Mouse (Mus musculus) gastrocnemius, adult 8-10 months (tissue): Measurements from ENCODE around the gene Glipr1l1. TPM values are rescaled to one million over a fixed set of nuclear protein-coding genes. Genes with fewer than 3 reads are reported as not detected.
"Not testable (repeated sequence)": the region's sequence is repeated elsewhere in the genome, so short reads cannot be mapped to it uniquely, and the experiment has no call there.

ENCODE experiments used
- DNase-seq, 2 experiments: peaks; one replicate each; pipeline ENCODE4 v3.0.0; 2022; ENCODE audit warnings: low spot score in 2 of 2
- total RNA-seq, 4 experiments: library from RNA; stranded (reverse); gene quantifications; 2 replicates each; pipeline ENCODE4 v1.2.4; 2022

Glipr1l1 gene
- not detected for total RNA-seq

DNA sequence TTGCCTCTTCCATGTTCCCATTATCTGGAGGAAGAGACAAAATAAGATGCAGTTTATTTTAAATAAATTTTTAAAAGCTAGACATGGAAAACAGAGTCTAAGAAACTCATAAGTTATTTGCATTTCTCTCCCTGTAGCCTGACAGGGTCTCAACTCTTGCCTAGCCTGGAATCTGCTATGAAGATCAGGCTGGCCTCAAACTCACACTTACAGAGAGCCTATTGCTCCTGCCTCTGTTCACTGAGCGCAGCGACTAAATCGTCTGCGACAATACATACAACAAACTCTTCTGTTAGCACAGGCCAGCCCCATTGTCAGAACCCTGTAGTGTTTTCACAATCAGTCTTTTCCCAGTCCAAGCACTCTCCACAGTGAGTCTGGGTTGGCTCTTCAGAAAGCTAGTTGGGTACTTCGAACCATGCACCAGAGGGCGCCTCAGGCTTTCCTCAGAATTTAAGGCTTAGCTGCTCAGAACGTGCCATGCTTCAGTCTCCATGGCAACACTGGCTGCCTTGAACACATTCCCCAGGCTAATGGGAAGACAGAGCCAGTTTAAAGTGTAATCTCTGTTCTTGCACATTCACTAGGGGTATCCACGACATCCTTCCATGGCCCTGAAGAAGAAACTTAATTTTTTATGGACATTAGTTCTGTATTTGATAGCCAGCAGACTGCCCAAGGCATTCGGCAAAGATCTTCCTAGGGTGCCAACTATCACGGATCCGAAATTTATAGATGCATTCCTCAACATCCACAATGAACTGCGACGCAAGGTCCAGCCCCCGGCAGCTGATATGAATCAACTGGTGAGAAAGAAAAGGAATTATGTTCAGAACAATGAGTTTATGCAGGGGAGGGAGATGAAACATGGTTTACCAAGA is at the start of gene Glipr1l1:
Gene Glipr1l1 (plus strand): TSS at position 488 of the 881 bp plus-strand sequence.
- no peak for DNase-seq

DNA sequence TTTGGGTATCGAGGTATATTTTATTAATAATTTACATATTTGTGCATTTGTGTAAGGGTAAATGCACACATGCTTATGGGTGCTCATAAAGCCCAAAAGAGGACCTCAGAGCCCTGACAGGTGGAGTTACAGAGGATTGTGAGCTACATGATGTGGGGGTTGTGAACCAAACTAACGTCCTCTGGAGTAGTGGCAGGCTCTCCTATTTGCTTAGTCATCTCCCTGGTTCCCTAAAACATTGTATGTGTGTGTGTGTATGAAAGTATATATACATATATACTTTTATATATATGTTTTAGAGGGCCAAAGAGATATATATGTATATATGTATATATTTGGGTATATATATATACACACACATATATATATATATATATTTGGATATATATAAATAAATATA is 36.4 kb upstream of the Glipr1l1 start:
- DNase-seq = no peak

- DNase-seq = not testable (repeated sequence)
These were observed 31.3 kb upstream of the Glipr1l1 start for GRCm38 (mm10) chr10:112028689-112029088.

DNA sequence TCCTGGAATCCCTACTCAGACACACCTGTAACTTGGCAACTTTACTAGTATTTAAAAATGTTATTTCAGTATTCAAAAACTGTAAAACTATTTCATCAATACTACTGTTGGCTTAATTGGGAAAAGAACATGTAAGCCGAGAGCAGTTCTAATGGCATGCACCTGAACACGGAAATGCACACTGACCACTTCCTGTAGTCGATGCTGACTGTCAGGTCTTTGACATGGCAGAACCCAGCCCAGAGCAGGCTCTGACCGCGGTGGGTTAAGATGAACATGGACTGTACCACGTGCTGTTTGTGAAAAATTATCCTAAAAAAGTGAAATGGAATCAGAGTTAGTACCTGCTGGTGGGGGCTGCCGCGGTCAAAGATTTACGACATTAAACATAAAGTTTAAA is 16.5 kb upstream of the Glipr1l1 start:
- DNase-seq = not testable (repeated sequence)

DNA sequence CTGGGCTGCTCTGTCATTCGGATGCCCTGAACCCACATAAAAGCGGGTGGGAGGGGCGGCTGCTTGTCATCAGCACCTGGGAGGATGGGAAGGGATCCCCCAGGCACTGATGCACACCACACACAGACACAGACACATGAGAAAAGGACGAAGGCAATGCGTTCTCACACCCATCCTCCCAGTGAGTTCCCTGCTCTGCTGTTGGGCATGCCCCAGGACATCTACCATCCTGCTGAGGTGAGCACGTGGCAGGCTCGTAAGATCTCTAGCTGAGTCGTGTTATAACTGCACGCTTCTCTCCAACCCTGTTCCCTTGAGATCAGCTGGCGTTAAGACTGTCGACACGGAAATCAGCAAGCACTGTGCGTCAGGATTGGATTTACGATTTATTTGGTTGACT is 15.7 kb upstream of the Glipr1l1 start:
- not testable (repeated sequence) for DNase-seq

GRCm38 (mm10) chr10:112051220-112051619 is 8.8 kb upstream of the Glipr1l1 start:
- DNase-seq = no peak

- not testable (repeated sequence) for DNase-seq
These were observed 8.0 kb upstream of the Glipr1l1 start for GRCm38 (mm10) chr10:112051956-112052355.

DNA sequence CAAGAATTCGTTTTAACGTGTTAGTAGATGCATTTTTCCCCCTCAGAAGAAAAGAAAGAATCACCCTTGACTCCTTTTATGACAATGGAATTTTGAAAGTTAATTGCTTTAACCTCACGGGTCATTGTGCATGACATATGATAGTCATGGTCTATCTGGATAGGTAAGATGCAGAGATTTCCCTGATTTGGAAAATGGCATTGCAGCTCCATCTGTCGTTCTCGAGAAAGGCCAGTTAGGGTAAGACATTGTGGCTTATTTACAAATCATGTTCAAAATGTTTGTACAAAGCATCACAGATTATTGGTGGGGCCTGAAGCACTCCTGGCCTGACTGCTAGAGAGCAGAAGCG is 570 bp downstream of the Glipr1l1 start:
- not testable (repeated sequence) for DNase-seq

GRCm38 (mm10) chr10:112080044-112080443 is 20.1 kb downstream of the Glipr1l1 start:
- DNase-seq = no peak

DNA sequence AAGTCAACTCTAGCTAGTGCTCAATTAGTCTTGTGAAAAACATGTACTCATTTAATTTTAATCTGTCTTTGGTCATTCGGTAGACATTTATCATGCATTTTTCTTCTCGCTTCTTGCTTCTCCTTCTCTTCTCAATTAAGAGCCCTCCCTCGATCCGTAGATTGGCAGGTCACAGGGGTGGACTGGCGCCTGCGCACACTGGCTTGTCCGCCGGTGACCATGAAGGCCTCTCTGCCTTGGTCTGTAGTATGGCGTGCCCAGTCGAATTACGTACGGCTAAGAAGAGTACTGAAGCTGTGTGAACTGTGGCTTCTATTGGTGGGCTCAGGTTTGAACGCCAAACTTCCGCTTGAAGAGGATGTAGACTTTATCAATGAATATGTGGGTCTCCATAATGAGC is 23.2 kb downstream of the Glipr1l1 start, which contains the start of gene Glipr1l2:
Gene Glipr1l2 (plus strand): TSS at position 198 of the 400 bp plus-strand sequence.
- no peak for DNase-seq

GRCm38 (mm10) chr10:112105785-112106184 is 45.8 kb downstream of the Glipr1l1 start:
- peak; percentile 7 to 10 for DNase-seq

- no peak for DNase-seq
These were observed 50.4 kb downstream of the Glipr1l1 start for GRCm38 (mm10) chr10:112110401-112110800.

- not testable (repeated sequence) for DNase-seq
These were observed 65.1 kb downstream of the Glipr1l1 start for GRCm38 (mm10) chr10:112125090-112125489.

GRCm38 (mm10) chr10:112127682-112128230 is 67.8 kb downstream of the Glipr1l1 start:
- not testable (repeated sequence) for DNase-seq

Other genes with a start within 250 kb of the Glipr1l1 start
- 10 to 100 TPM; 24.5 to 29.6 (median 27.4) TPM for gene Krr1, start 87.5 kb upstream of the Glipr1l1 start, total RNA-seq
- gene Glipr1, start 57.6 kb upstream of the Glipr1l1 start, total RNA-seq = under 1 TPM in 2 of 4 experiments, not detected in 2; 0.27 to 0.90 TPM
- gene Glipr1l2, start 23.2 kb downstream of the Glipr1l1 start, total RNA-seq = not detected
- gene Glipr1l3, start 100.1 kb downstream of the Glipr1l1 start, total RNA-seq = not detected
- not detected for gene Caps2, start 103.4 kb downstream of the Glipr1l1 start, total RNA-seq
- gene Kcnc2, start 210.9 kb downstream of the Glipr1l1 start, total RNA-seq = under 1 TPM; 0.07 to 0.94 (median 0.14) TPM